Mouse (Mus musculus): ENCODE results near the gene Prkacb.
A peak's percentile ranks its signal among the peaks of the same experiment; 100 is the strongest.

Gene Prkacb

DNA sequence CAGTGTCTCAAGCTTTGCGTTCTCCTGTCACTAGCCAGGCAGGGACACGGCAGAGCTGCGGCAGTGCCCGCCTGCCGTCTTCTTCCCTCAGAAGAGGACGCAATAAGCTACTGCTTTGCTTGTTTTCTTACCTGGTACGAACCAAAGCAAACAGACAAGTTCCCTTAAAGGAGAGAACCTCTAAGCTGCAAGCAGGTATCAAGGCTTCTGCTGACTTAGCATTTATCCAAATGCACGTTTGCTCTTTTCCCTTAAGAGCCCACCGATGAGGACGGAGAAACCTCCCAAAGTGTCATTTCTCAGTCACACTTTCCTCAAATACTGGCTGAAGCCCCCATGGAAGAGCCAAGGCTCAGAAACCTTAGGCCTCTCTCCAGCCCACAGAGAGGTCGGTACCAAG is 81.3 kb downstream of the Prkacb start:
- DNase-seq (ENCODE audit: low spot score in 2 of 2): no peak

DNA sequence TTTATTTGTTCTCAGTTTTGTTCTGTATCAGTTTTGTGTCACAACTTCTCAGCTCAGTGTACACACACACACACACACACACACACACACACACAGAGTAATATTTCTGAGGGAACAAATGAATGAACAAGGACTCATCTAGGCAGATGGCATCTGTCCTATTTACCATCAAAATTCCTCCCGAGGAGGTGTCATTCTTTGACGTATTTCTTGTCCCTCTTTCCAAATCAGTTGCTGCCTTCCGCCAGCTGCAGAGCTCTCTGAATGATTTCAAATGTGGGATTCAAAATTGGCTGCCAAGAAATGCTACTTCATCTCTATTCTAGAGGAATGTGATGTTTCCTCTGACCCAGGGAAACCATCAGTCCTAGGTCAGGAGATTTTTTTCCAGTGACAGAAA is 89.8 kb downstream of the Prkacb start:
- DNase-seq (ENCODE audit: low spot score in 2 of 2): peak in 1 of 2 experiments; percentile 34

DNA sequence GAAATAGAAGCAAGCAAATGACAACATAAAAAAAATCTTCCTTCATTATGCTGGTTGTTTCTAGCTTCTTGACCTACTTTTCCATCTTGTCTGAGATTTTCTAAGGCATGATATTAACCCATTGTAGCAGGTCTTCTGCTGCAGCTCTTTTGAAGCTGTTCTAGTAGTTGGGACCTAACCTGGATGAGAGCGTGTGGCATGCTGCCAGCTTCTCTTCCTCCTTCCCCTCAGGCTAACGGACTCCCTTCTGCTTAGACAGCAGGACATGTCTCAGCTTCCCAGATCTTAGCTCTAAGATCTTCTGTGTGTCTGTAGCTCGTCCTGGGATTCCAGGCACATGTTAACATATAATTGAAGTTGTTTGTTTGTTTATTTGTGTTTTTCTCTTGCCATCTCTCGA is 93.1 kb downstream of the Prkacb start:
- DNase-seq (ENCODE audit: low spot score in 2 of 2): no peak

DNA sequence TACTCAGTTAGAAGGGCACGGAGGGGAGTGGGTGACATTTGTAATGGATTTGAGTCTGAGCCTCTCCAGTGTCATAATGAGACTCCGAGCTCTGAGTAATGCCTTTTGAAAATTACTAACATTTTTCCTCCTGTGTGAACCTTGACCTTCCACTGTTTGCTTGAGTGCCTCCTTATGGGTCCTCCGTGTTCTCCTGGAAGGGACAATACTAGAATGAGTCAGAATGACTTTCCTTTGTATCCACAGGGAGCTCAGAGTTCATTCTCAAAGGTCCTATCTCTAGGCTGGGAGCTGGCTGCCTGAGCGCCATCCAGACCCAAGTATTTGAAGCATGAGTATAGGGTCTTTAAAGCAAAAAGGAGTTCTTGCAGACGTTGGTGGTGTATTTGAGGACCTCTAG is 94.5 kb downstream of the Prkacb start:
- no peak for DNase-seq (ENCODE audit: low spot score in 2 of 2)

DNA sequence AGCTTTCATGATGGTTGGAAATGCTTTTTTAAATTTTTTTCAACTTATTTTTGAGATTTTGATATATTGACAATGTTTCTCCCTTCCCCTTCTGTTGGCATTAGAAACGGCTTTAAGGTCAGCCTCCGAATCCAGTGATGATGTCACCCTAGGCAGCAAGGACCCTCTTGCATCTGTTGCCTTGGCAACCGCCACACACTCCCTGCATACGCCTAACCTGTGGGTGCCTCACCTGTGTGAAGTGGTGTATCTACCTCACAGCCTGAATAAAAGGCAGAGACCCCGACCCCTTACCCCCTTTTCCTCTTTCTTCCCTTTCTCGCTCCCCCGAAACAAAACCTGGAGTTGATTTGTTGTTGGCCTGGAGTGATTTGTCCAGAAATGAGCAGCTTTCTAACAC is 100.5 kb downstream of the Prkacb start:
- no peak for DNase-seq (ENCODE audit: low spot score in 2 of 2)

DNA sequence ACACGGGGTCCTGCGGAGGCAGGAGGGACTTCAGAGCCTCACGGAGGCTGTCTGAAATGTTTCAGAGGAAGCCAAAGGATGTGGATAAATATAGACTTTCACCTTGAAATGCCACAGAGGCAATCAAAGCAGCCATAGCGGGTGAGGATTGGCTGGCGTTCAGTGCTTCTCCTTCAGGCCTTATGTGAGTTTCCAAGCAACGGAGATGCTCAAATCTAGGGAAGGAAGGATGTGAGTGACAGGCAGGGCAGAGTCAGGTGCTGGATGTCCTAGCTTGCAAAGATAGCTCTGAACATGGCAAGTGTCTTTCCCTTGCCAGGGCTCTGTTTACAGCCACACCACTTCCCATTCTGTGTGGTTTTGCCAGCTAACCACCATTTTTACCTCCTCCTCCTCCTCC is 101.2 kb downstream of the Prkacb start:
- DNase-seq (ENCODE audit: low spot score in 2 of 2): peak; percentile 41 to 43

DNA sequence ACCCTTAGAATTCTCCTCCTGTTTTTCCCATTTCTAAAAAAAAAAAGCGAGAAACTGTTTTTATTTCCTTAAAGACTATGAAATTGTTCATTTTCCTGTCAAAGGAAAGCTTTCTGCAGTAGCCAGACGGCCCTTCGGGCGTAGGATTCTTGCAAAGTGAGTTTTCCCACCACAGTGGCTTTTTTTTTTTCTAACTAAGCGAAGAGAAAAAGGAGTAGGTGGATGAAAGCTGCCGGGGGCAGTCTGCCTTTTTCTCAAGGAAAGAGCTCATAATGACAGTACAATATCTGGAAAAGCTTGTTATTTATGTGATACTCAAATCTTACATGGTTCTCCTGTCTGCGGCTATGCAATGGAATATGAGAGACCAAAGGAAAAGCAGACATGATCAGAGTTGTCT is 101.7 kb downstream of the Prkacb start:
- DNase-seq (ENCODE audit: low spot score in 2 of 2): peak in 1 of 2 experiments; percentile 28

DNA sequence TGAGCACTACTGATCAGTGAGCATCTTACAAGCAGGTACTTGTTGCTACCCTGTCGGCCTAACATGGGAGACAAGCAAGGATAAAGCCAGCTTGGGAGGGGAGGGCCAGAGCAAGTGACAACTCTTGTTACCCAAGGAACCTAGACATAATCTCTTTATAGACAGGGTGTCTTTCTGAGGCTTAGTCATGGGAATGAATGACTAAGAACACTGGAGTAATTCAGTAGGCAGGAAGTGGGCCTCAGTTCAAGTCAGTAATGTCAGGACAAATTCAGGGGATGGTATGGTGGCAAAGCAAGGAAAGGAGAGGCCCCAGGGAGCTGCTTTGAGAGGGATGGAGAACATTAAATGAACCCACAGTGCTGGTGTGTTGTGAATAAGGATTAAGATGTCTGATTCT is 103.7 kb downstream of the Prkacb start:
- DNase-seq (ENCODE audit: low spot score in 2 of 2): no peak

DNA sequence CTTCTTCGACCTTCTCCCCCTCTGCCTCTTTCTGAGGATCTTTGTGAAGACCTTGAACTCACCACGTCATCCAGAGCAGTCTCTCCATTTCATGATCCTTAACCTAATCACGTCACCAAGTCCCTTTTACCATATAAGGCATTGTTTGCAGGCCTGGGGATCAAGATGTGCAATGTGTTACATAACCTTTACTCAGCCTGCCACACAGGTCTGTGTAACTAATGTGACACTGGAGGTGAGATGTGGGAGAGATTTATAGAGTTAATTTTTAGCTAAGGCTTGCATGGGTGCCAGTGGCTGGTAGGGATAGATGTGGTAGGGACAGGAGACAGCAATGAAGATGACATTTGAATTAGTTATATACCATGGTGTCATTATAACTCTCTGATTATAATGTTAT is 104.4 kb downstream of the Prkacb start:
- DNase-seq (ENCODE audit: low spot score in 2 of 2): no peak

DNA sequence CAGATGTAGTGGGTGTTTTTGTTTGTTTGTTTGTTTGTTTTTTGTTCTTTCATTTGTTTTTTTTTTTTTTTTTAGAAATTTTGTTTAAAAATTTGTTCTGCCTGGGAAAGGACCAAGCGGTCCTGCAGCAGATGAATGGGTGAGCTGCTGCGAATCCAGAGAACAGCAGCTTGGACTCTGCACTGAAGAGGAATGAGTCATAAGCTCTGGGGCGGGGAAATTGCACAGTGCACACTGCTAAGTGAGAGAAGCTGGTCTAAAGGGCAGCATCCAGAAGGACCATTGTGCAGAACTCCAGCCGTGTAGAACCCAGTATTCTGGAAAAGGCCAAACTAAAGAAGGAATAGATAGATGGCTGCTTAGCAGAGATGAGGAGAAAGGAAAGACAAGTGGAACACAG is 108.7 kb downstream of the Prkacb start:
- no peak for DNase-seq (ENCODE audit: low spot score in 2 of 2)

DNA sequence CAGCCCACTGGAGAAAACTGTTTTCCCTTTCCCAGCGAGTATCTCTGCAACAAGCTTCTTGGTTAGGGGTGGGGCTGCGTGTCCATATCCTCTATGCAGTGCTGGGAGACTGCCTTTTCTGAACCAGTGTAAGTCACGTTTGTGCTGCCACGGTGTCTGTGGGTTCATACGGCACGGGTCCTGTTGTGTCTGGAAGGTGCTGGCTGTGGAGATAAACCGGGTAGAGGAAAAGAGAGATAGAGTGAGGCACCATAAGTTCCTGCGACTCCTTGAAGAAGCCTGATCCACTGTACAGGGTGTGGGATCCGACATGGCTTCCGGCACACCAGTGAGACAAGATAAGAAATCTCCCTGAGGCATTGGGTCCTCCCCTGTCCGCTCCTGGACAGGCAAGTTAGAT is 112.7 kb downstream of the Prkacb start:
- no peak for DNase-seq (ENCODE audit: low spot score in 2 of 2)

DNA sequence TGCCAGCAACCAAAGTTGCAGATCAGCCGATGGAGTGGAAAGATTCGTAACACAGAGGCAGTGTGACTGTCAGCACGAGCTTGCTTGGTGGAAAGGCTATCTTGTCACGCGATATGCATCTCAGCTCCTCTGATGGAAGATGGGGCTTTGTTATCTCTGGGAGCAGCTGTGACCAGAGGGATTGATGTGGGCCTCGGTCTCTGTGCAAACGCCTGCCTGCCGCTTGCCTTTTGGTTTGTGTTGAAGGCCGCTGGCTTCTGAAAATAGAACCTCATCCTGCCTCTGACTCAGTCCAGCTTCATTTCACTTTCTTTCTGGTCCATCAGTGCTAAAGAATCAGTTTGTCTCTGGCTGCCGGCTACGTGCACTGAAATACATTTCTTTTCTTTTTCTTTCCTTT is 113.8 kb downstream of the Prkacb start:
- no peak for DNase-seq (ENCODE audit: low spot score in 2 of 2)

DNA sequence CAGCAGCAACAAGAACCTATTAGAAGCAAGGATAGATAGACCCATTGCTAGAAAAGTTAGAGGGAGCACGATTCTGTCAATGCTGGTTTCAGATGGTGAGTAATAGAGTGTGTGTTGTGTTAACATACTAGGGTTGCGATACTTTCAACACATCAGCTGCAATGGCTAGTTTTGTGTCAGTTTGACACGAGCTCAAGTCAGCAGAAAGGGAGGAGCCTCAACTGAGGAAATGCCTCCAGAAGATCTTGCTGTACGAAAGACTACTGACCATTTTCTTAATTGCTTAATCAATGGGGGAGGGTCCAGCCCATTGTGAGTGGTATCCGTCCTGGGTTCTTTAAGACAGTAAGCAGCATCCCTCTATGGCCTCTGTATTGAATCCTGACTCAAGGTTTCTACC is 120.2 kb downstream of the Prkacb start:
- DNase-seq (ENCODE audit: low spot score in 2 of 2): no peak

DNA sequence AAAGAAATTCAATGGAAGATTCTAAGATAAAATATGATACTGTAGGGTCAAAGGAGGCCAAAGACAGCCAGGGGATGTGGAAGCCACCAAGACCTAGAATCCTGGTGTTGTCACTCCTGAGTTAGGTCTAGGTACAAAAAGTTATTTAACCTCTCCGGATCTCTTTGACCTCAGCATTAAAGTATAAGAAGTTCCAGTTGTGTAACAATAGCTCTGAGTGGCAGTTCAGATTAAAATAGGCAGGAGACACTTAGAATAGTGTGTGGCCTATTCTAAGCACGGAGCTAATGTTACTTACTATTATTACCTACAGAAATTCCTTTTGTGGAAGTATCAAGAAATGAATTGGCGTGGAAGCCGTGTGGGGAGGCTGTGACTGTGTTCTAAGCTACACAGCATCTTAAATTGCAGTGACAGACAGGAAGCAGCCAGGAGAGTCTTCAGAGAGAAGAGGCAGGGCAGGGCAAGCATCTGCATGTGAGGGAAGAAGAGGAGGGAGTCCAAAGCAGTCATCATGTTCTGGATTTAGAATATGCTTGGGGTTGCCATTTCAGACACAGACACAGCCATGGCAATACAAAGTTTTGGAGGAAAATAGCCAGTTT is 125.6 kb downstream of the Prkacb start:
- DNase-seq (ENCODE audit: low spot score in 2 of 2): no peak

DNA sequence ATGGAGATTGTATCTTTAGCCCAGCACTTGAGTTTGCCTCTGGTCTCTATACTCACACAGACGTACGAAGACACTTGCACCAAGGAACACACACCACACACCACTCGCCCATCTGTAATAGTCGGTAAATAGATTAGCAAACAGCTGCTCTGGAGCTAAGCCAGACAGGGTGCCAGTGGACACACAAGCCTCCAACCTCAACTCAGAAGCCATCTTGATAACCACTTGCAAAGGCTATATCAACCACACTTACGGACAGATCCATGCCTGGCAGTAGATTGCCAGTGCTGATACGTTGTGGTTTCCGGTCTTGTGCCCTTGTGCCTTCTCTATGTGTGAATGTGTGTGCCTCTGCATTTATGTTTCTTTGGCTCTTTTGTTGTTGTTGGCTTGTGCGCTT is 126.4 kb downstream of the Prkacb start:
- no peak for DNase-seq (ENCODE audit: low spot score in 2 of 2)

DNA sequence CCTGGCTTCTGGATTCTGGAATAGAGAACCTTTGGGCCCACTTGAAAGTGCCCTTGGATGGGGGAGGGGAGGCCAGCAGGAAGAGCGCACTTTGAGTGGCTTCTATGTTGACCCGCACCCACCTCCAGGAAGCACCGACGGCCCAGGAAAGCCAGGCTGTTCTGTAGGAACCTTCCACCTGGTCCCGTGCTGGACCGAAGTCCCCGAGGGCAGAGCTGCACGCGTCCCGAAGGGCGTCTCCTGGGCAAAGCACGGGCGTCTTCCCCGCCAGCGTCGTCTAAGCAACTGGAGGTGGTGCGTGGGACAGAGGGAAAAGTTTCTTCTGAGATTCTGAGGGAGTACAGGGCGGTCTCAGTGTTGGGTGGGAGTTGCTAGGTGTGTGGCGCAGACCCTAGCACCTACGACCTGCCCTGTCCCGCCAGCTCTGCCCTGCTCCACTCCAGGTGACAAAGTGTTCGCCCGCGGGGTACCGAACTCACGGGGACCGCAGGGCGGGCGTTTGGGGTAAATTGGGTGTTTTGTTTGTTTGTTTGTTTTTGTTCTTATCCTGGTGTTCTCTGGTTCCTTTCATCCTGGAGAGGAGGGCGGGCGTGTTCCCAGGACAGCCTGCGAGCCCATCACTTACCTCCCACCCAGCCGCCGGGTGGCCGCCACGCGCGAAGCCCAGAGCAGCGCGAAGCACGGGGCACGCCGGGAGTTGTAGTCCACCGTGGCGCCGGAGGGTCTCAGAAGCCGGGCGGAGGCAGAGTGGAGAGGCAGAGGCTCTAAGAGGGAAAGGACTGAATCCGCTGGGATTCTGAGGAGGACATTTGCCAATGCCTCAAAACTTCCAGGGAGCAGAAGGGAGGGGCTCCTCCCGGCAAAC is 127.7 kb downstream of the Prkacb start, which contains the start of gene Samd13:
Samd13 (minus strand) TSS at position 782 of the 865 bp plus-strand sequence.
- DNase-seq (ENCODE audit: low spot score in 2 of 2): peak; percentile 25 to 26

DNA sequence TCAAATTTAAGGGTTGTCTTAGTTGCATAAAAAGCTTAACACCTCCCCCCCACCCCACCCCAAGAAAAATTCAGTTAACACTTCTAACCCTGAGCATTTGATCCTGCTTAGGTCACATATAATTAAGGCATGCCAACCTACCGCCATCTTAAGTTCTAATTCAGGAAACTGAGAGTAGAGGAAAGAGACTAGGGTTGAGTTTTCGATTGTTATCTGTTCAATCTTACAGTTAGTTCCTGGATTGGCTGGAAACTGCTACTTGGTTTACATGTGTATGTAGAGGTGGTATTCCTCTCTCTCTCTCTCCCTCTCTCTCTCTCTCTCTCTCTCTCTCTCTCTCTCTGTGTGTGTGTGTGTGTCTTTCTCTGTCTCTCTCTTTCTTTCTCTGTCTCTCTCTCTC is 129.7 kb downstream of the Prkacb start:
- DNase-seq (ENCODE audit: low spot score in 2 of 2): no peak

DNA sequence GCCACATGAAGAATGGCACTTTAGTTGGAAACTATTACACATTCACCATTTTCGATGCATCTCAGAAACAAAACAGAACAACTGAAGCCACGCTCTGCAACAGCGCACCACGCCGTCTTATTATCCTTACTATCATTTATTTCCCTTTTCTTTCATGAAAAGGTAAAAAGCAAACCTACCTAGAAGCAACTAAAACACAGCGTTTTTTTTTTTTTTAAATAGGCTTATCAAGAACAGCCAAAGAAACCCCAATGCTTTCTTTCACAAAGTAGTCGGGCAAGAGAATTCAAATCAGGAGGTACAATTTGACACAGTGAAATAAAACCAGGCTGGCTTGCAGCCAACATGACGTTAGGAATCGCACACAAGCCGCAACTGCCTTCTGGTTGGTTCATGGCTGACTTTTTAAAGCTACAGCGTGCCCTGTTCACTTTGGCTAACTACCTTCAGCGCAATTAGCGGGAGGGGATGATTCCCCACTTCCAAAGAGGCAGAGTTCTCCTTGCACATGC is 130.6 kb downstream of the Prkacb start:
- peak; percentile 48 to 59 for DNase-seq (ENCODE audit: low spot score in 2 of 2)

DNA sequence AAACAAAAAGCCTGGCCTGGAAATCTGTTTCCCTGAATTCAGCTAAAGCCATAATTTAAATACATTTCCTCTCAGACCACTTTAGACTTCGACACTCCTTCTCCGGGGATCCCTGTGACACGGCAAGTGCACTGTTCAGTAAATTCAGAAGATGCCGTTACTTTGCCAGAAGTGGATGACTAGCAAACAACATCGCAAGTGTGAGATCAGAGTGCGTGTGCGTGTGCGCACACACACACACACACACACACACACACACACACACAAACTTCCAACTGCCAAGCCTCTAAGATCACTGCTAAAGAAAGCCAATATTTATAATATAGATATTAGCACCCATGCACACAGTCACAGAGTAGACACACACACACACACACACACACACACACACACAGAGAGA is 131.1 kb downstream of the Prkacb start:
- DNase-seq (ENCODE audit: low spot score in 2 of 2): no peak

DNA sequence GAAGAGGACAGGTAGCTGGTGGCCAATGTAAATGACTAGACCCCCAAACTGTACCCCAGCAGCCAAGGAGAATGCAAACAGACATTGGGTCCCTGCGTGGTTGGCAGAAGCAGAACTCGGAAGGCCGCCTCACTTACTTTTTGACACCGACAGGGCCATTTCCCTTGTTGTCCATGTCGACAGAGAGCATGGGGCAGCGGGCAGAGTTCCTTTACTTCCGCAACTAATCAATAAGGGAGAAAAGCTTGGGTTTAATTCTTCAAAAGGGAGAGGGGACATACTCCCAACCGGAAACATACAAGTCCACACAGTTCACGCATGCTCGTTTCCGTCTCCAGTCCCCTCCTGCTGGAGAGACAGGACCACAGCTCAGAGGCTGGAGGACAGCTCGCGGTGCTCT is 132.2 kb downstream of the Prkacb start:
- no peak for DNase-seq (ENCODE audit: low spot score in 2 of 2)

DNA sequence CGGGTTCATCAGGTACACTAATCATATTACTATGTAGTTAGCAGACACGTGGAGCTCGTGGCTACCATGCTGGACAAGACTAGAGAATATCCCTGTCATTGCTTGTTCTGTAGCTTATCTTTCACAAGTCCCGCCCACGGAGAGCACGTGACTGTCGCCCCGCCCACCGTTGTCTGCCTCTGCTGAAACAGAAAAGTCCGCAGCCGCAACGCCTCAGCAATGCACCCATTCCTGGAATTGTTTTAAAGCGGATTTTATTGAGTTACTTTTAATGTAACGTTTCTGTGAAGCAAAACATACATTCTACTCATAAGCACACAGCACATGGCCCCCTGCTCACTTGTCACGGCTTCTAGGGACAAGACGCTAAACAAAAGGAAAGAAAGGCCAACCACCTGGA is 133.1 kb downstream of the Prkacb start:
- DNase-seq (ENCODE audit: low spot score in 2 of 2): no peak
